Mouse (Mus musculus): Measurements from ENCODE around the gene Plekhj1. TPM values are rescaled to one million over a fixed set of nuclear protein-coding genes. Genes with fewer than 3 reads are reported as not detected.

The Plekhj1 gene
- 206 TPM for polyA plus RNA-seq (2017; shearing (Covaris generic))

GRCm38 (mm10) chr10:80798150-80799006, at the start of gene Plekhj1, which contains the start of gene Sf3a2:
Plekhj1 (minus strand) TSS chr10:80798626.
Sf3a2 (plus strand) TSS chr10:80798198.

GRCm38 (mm10) chr10:80843931-80844547, 45.6 kb upstream of the Plekhj1 start, which contains the start of gene Lingo3:
Lingo3 (minus strand) TSS chr10:80844039.

GRCm38 (mm10) chr10:80826151-80827062, 28.0 kb upstream of the Plekhj1 start, which contains the start of gene Oaz1:
Oaz1 (plus strand) TSS chr10:80826656.

GRCm38 (mm10) chr10:80813366-80813765, 14.9 kb upstream of the Plekhj1 start, which contains the start of gene Jsrp1:
Jsrp1 (minus strand) TSS chr10:80813498.

GRCm38 (mm10) chr10:80804916-80805315, 6.5 kb upstream of the Plekhj1 start, which contains the start of gene Amh:
Amh (plus strand) TSS chr10:80805243.

GRCm38 (mm10) chr10:80754594-80755290, 43.7 kb downstream of the Plekhj1 start, which contains the start of gene Dot1l:
Dot1l (plus strand) TSS chr10:80755206.

Other genes starting within 250 kb of the Plekhj1 start
- 47.1 TPM for gene Rexo1, start 237.1 kb downstream of the Plekhj1 start, polyA plus RNA-seq (2017; shearing (Covaris generic))
- 1.1 TPM for gene Klf16, start 221.3 kb downstream of the Plekhj1 start, polyA plus RNA-seq (2017; shearing (Covaris generic))
- 28.7 TPM for gene Abhd17a, start 208.3 kb downstream of the Plekhj1 start, polyA plus RNA-seq (2017; shearing (Covaris generic))
- 115 TPM for gene Scamp4, start 195.8 kb downstream of the Plekhj1 start, polyA plus RNA-seq (2017; shearing (Covaris generic))
- 4.6 TPM for gene Adat3, start 195.7 kb downstream of the Plekhj1 start, polyA plus RNA-seq (2017; shearing (Covaris generic))
- gene Gm49322, start 192.6 kb downstream of the Plekhj1 start, polyA plus RNA-seq (2017; shearing (Covaris generic)): 12.7 TPM
- gene Csnk1g2, start 175.8 kb downstream of the Plekhj1 start, polyA plus RNA-seq (2017; shearing (Covaris generic)): 8.2 TPM
- gene Btbd2, start 141.6 kb downstream of the Plekhj1 start, polyA plus RNA-seq (2017; shearing (Covaris generic)): 2.7 TPM
- 19.0 TPM for gene Mknk2, start 120.5 kb downstream of the Plekhj1 start, polyA plus RNA-seq (2017; shearing (Covaris generic))
- 412 TPM for gene Mob3a, start 96.6 kb downstream of the Plekhj1 start, polyA plus RNA-seq (2017; shearing (Covaris generic))
- 148 TPM for gene Izumo4, start 96.4 kb downstream of the Plekhj1 start, polyA plus RNA-seq (2017; shearing (Covaris generic))
- gene Ap3d1, start 56.4 kb downstream of the Plekhj1 start, polyA plus RNA-seq (2017; shearing (Covaris generic)): 42.7 TPM
- gene Dot1l, start 43.4 kb downstream of the Plekhj1 start, polyA plus RNA-seq (2017; shearing (Covaris generic)): 8.4 TPM
- 75.0 TPM for gene Sf3a2, start 428 bp downstream of the Plekhj1 start, polyA plus RNA-seq (2017; shearing (Covaris generic))
- not detected for gene Amh, start 6.6 kb upstream of the Plekhj1 start, polyA plus RNA-seq (2017; shearing (Covaris generic))
- not detected for gene Jsrp1, start 14.9 kb upstream of the Plekhj1 start, polyA plus RNA-seq (2017; shearing (Covaris generic))
- 2,065 TPM for gene Oaz1, start 28.0 kb upstream of the Plekhj1 start, polyA plus RNA-seq (2017; shearing (Covaris generic))
- not detected for gene Lingo3, start 45.4 kb upstream of the Plekhj1 start, polyA plus RNA-seq (2017; shearing (Covaris generic))
- 190 TPM for gene Lsm7, start 56.6 kb upstream of the Plekhj1 start, polyA plus RNA-seq (2017; shearing (Covaris generic))
- gene Sppl2b, start 56.6 kb upstream of the Plekhj1 start, polyA plus RNA-seq (2017; shearing (Covaris generic)): 41.4 TPM
- gene Tmprss9, start 73.2 kb upstream of the Plekhj1 start, polyA plus RNA-seq (2017; shearing (Covaris generic)): not detected
- gene Timm13, start 102.3 kb upstream of the Plekhj1 start, polyA plus RNA-seq (2017; shearing (Covaris generic)): 242 TPM
- 16.4 TPM for gene Lmnb2, start 119.6 kb upstream of the Plekhj1 start, polyA plus RNA-seq (2017; shearing (Covaris generic))
- 93.9 TPM for gene Gadd45b, start 131.4 kb upstream of the Plekhj1 start, polyA plus RNA-seq (2017; shearing (Covaris generic))
- 0.09 TPM for gene Gng7, start 216.3 kb upstream of the Plekhj1 start, polyA plus RNA-seq (2017; shearing (Covaris generic))
- not detected for gene Diras1, start 227.0 kb upstream of the Plekhj1 start, polyA plus RNA-seq (2017; shearing (Covaris generic))
- gene Slc39a3, start 238.8 kb upstream of the Plekhj1 start, polyA plus RNA-seq (2017; shearing (Covaris generic)): 15.1 TPM